Mouse (Mus musculus): ENCODE data around the gene Ica1. TPM values are rescaled to one million over a fixed set of nuclear protein-coding genes. Genes with fewer than 3 reads are reported as not detected.

Gene Ica1
- total RNA-seq (2021) = 1 to 10 TPM; 6.8 to 8.0 TPM

- intact Hi-C loops (cut with DNase I) = no loop called here
- DNase-seq = no peak
Measured at GRCm38 (mm10) chr6:8778296-8778649, at the start of gene Ica1. Ica1 (minus strand) TSS chr6:8778488.

GRCm38 (mm10) chr6:8819866-8820265 is 41.6 kb upstream of the Ica1 start:
- intact Hi-C loops (cut with DNase I) = no loop called here

GRCm38 (mm10) chr6:8814332-8815002 is 36.2 kb upstream of the Ica1 start:
- DNase-seq = no peak

More at GRCm38 (mm10) chr6:8819866-8820265, 41.6 kb upstream of the Ica1 start:
- DNase-seq = no peak

GRCm38 (mm10) chr6:8802561-8803150 is 24.4 kb upstream of the Ica1 start:
- intact Hi-C loops (cut with DNase I) = no loop called here
- DNase-seq = no peak

More at GRCm38 (mm10) chr6:8814332-8815002, 36.2 kb upstream of the Ica1 start:
- intact Hi-C loops (cut with DNase I) = no loop called here

- no peak for DNase-seq
- intact Hi-C loops (cut with DNase I) = no loop called here
Measured at GRCm38 (mm10) chr6:8792385-8792784, 14.1 kb upstream of the Ica1 start.

GRCm38 (mm10) chr6:8791781-8792180 is 13.5 kb upstream of the Ica1 start:
- no peak for DNase-seq
- intact Hi-C loops (cut with DNase I) = no loop called here

GRCm38 (mm10) chr6:8780618-8781017 is 2.3 kb upstream of the Ica1 start:
- no peak for DNase-seq
- intact Hi-C loops (cut with DNase I) = no loop called here

- intact Hi-C loops (cut with DNase I) = no loop called here
- peak; percentile 52 to 57 for DNase-seq
Measured at GRCm38 (mm10) chr6:8777411-8778295, 635 bp downstream of the Ica1 start.

- intact Hi-C loops (cut with DNase I) = no loop called here
Measured at GRCm38 (mm10) chr6:8771539-8771938, 6.7 kb downstream of the Ica1 start.

GRCm38 (mm10) chr6:8770341-8770740 is 7.9 kb downstream of the Ica1 start:
- peak in 1 of 2 experiments; percentile 9 for DNase-seq
- intact Hi-C loops (cut with DNase I) = no loop called here

More at GRCm38 (mm10) chr6:8771539-8771938, 6.7 kb downstream of the Ica1 start:
- no peak for DNase-seq

- intact Hi-C loops (cut with DNase I) = no loop called here
- no peak for DNase-seq
Measured at GRCm38 (mm10) chr6:8769803-8770202, 8.5 kb downstream of the Ica1 start.

GRCm38 (mm10) chr6:8766652-8767051 is 11.6 kb downstream of the Ica1 start:
- DNase-seq = no peak
- intact Hi-C loops (cut with DNase I) = no loop called here

- intact Hi-C loops (cut with DNase I) = no loop called here
- no peak for DNase-seq
Measured at GRCm38 (mm10) chr6:8765801-8766200, 12.5 kb downstream of the Ica1 start.

- intact Hi-C loops (cut with DNase I) = no loop called here
- DNase-seq = no peak
Measured at GRCm38 (mm10) chr6:8765064-8765463, 13.2 kb downstream of the Ica1 start.

GRCm38 (mm10) chr6:8760708-8761294 is 17.5 kb downstream of the Ica1 start:
- no peak for DNase-seq
- intact Hi-C loops (cut with DNase I) = no loop called here

- DNase-seq = no peak
- intact Hi-C loops (cut with DNase I) = no loop called here
Measured at GRCm38 (mm10) chr6:8759901-8760300, 18.4 kb downstream of the Ica1 start.

- intact Hi-C loops (cut with DNase I) = no loop called here
- DNase-seq = no peak
Measured at GRCm38 (mm10) chr6:8755760-8756276, 22.5 kb downstream of the Ica1 start.

GRCm38 (mm10) chr6:8754486-8754885 is 23.8 kb downstream of the Ica1 start:
- intact Hi-C loops (cut with DNase I) = no loop called here
- no peak for DNase-seq

- no peak for DNase-seq
- intact Hi-C loops (cut with DNase I) = no loop called here
Measured at GRCm38 (mm10) chr6:8753723-8754036, 24.6 kb downstream of the Ica1 start.

GRCm38 (mm10) chr6:8752984-8753722 is 25.1 kb downstream of the Ica1 start:
- intact Hi-C loops (cut with DNase I) = no loop called here

More at GRCm38 (mm10) chr6:8752984-8753722, 25.1 kb downstream of the Ica1 start:
- DNase-seq = no peak

Data from heart, postnatal 36 days (tissue).